Mouse (Mus musculus): ENCODE results near the gene Grap2.

Gene Grap2

DNA sequence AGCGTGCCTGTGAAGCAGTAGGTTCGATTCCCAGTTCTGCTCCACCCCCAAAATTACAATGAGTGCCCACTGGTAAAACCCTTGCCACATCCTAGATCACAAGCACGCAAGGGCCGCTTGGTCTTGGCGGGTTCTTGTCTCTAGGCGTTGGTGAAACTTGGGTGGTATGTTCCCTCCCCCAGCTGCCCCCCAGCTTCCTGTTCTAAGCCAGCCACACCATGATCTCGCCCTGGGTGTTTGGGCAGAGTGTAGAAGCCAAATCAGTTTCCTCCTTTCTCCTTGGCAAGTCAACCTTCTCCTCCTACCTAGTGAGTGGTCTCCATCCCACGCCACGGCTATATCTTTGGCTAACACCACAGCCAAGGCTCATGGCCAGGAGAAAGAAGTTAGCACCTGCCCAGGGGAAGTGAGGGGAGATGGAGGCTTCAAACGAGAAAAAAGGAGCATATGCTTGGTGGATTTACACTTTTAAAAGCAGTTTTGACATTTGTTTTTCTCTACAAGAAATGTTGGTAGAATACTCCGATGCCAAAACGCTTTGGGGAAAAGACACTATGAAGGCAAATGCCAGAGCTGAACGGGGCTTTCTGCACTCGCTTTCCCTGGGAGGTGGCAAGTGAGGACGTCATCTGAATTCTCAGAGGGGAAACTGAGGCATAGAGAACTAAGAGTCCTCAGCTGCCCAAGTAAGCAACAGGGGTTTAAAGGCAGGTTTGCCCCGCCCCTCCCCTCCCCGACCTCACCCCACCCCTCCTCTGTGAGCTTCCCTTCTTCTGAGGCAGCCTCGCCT, 42.3 kb downstream of the Grap2 start:
- H3K4me3 ChIP-seq (replicated peaks; ENCODE audit: low read length): peak overlapping the region; percentile 35; the same call in 1 of the 2 replicates
- no peaks in the 10 kb centered on the region for H3K36me3 ChIP-seq (ENCODE audit: insufficient read depth, low read length)
- H3K9me3 ChIP-seq (ENCODE audit: low read length): no peaks in the 10 kb centered on the region
- H3K4me1 ChIP-seq (replicated peaks; ENCODE audit: low read depth, low read length): peaks cover 53% of the 10 kb centered on the region
- H3K27me3 ChIP-seq (ENCODE audit: insufficient read depth, low read length): peaks cover 29% of the 10 kb centered on the region
- no peak for TF ChIP-seq NANOG (IDR thresholded peaks at IDR 0.05; ENCODE audit: borderline replicate concordance, low read length)
- TF ChIP-seq POU5F1 (IDR thresholded peaks at IDR 0.05; ENCODE audit: borderline replicate concordance, low read length): no peak
- no peak for TF ChIP-seq CTCF (conservative IDR thresholded peaks at IDR 0.05; ENCODE audit: low read length)

- H3K27me3 ChIP-seq (ENCODE audit: insufficient read depth, low read length): peaks cover 30% of the 10 kb centered on the region
- H3K4me1 ChIP-seq (replicated peaks; ENCODE audit: low read depth, low read length): peaks cover 58% of the 10 kb centered on the region
- H3K4me3 ChIP-seq (replicated peaks; ENCODE audit: low read length): no peak overlapping the region
- H3K36me3 ChIP-seq (ENCODE audit: insufficient read depth, low read length): no peaks in the 10 kb centered on the region
- TF ChIP-seq CTCF (conservative IDR thresholded peaks at IDR 0.05; ENCODE audit: low read length): no peak
- no peak for TF ChIP-seq POU5F1 (IDR thresholded peaks at IDR 0.05; ENCODE audit: borderline replicate concordance, low read length)
- no peak for TF ChIP-seq NANOG (IDR thresholded peaks at IDR 0.05; ENCODE audit: borderline replicate concordance, low read length)
- no peaks in the 10 kb centered on the region for H3K9me3 ChIP-seq (ENCODE audit: low read length)
Observed at GRCm38 (mm10) chr15:80615290-80615570, 42.8 kb downstream of the Grap2 start.

DNA sequence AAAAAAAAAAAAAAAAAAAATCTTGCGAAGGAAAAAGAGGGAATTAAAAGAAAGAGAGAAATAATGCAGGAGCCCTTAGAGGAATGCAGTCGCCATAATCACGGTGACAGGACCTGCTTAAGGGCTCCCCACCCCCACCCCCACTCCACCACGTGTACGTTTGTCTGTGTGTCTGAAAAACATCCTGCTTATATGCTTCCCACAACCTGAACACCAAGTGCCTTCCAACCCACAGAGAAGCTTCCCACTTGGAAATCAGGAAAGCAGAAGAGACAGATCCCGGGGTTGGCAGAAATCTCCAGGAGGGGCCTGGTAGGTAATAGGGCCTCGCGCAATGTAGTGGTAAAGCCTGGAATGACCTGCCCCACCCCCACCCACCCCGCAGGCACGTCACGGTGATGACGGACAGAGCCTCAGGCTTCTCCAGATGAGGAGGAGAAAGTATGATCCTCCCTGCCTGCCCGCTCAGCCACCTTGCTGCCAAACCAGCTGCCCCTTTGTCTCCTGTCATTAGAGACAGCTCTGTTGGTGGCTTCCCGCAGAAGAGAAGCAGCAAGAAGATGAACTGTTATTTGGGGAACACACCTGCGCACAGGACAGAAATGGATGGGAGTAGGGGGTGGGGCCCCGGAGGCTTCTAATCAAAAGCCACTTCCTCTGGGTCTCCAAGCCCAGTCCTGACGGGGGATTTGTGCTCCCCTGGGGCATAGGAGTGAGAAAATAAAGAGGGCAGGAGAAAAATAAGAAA, 43.4 kb downstream of the Grap2 start:
- H3K36me3 ChIP-seq (ENCODE audit: insufficient read depth, low read length): no peaks in the 10 kb centered on the region
- H3K9me3 ChIP-seq (ENCODE audit: low read length): no peaks in the 10 kb centered on the region
- H3K27me3 ChIP-seq (ENCODE audit: insufficient read depth, low read length): peaks cover 34% of the 10 kb centered on the region
- peaks cover 62% of the 10 kb centered on the region for H3K4me1 ChIP-seq (replicated peaks; ENCODE audit: low read depth, low read length)
- no peak for TF ChIP-seq NANOG (IDR thresholded peaks at IDR 0.05; ENCODE audit: borderline replicate concordance, low read length)
- no peak for TF ChIP-seq POU5F1 (IDR thresholded peaks at IDR 0.05; ENCODE audit: borderline replicate concordance, low read length)
- TF ChIP-seq CTCF (conservative IDR thresholded peaks at IDR 0.05; ENCODE audit: low read length): no peak
- H3K4me3 ChIP-seq (replicated peaks; ENCODE audit: low read length): peak overlapping the region; percentile 45

DNA sequence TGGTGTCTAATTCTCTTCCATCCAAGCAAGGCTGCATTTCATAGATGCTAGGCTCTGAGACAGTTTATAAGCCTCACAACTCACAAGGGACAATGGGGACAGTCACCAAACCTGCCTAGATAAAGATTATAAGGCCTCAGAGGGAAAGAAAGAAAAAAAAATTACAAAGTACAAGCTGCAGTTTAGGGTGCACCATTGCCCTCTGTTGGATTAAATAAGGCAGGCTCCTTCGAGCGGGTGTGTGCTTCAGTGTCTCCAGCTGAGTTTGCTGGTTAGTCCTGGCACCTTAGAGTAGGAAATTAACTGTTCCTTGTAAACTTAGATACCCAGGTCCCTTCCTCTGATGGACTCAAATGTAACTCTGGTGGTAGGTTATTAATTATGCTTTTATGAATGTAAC, 45.4 kb downstream of the Grap2 start:
- Histone ChIP-seq H3K27me3 (ENCODE audit: insufficient read depth, low read length) (peaks cover 44% of the 10 kb centered on the region), H3K9me3 (ENCODE audit: low read length) (no peaks in the 10 kb centered on the region), H3K36me3 (ENCODE audit: insufficient read depth, low read length) (no peaks in the 10 kb centered on the region), H3K4me3 (replicated peaks; ENCODE audit: low read length) (no peak overlapping the region), H3K4me1 (replicated peaks; ENCODE audit: low read depth, low read length) (peaks cover 81% of the 10 kb centered on the region)
- TF ChIP-seq CTCF (conservative IDR thresholded peaks at IDR 0.05; ENCODE audit: low read length) (no peak), NANOG (IDR thresholded peaks at IDR 0.05; ENCODE audit: borderline replicate concordance, low read length) (no peak), POU5F1 (IDR thresholded peaks at IDR 0.05; ENCODE audit: borderline replicate concordance, low read length) (no peak)

DNA sequence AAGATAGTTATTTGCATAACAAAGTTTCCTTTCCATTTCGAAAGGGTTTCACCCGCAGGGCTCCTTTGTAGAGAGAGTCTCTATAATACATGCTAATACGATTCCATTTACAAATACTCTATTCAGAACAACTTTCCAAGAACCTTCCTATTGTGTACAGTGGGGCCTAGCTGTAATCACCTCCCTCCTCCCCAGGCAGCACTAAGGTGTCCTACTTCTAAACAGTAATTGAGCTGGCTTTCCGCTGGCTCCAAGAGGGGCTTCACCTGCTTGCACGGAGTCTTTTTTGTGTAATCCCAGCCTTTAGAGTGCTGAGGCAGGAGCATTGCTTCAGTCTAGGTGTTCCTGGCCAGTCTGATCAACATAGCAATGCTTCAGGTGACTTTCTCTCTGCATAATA, 46.8 kb downstream of the Grap2 start:
- TF ChIP-seq CTCF (conservative IDR thresholded peaks at IDR 0.05; ENCODE audit: low read length): no peak
- TF ChIP-seq NANOG (IDR thresholded peaks at IDR 0.05; ENCODE audit: borderline replicate concordance, low read length): peak; percentile 37; the same call in 1 of the 2 replicates
- Histone ChIP-seq H3K4me3 (replicated peaks; ENCODE audit: low read length) (no peak overlapping the region), H3K27me3 (ENCODE audit: insufficient read depth, low read length) (peaks cover 44% of the 10 kb centered on the region), H3K9me3 (ENCODE audit: low read length) (no peaks in the 10 kb centered on the region), H3K36me3 (ENCODE audit: insufficient read depth, low read length) (no peaks in the 10 kb centered on the region), H3K4me1 (replicated peaks; ENCODE audit: low read depth, low read length) (peaks cover 79% of the 10 kb centered on the region)

DNA sequence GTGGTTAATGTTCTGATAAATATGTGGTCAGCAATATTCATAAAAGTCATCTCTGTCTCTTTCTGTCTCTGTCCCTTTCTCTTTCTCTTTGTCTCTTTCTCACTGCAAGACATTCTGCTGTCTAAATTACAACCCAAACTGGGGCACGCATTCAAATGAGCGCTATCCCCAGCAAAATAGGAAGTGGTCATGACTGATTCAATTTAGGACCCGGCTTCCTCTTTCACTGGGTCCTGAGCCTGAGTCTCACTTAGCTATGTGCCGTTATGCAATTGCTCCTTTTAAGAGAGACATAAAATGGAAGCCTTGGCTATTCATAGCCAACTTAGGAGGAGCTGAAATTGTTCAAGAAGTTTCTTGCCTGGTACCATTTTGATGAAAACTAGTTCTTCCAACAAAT, 47.4 kb downstream of the Grap2 start:
- H3K4me1 ChIP-seq (replicated peaks; ENCODE audit: low read depth, low read length): peaks cover 73% of the 10 kb centered on the region
- H3K27me3 ChIP-seq (ENCODE audit: insufficient read depth, low read length): peaks cover 39% of the 10 kb centered on the region
- no peak overlapping the region for H3K4me3 ChIP-seq (replicated peaks; ENCODE audit: low read length)
- H3K36me3 ChIP-seq (ENCODE audit: insufficient read depth, low read length): no peaks in the 10 kb centered on the region
- H3K9me3 ChIP-seq (ENCODE audit: low read length): no peaks in the 10 kb centered on the region
- TF ChIP-seq CTCF (conservative IDR thresholded peaks at IDR 0.05; ENCODE audit: low read length) (no peak), POU5F1 (IDR thresholded peaks at IDR 0.05; ENCODE audit: borderline replicate concordance, low read length) (no peak), NANOG (IDR thresholded peaks at IDR 0.05; ENCODE audit: borderline replicate concordance, low read length) (no peak)

DNA sequence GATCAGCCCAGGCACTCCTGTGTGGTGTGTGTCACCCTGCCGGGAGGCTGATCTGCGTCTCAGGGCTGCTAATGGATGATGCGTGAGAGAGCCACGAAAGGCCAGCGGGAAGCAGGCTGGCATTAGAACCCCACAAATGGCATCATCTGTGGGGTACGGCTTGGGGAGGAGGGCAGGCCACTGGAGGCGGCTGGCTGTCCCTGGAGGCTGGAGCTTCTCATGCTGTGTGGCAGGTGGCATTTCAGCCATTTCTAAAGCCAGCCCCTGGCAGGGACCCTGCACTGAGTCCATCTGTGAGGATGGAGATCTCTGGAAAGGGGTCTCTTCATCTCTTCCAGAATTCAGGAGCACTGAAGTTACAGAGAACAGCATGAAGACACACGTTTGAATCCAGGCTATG, 48.0 kb downstream of the Grap2 start:
- H3K4me1 ChIP-seq (replicated peaks; ENCODE audit: low read depth, low read length): peaks cover 71% of the 10 kb centered on the region
- H3K36me3 ChIP-seq (ENCODE audit: insufficient read depth, low read length): no peaks in the 10 kb centered on the region
- TF ChIP-seq CTCF (conservative IDR thresholded peaks at IDR 0.05; ENCODE audit: low read length) (no peak), POU5F1 (IDR thresholded peaks at IDR 0.05; ENCODE audit: borderline replicate concordance, low read length) (no peak), NANOG (IDR thresholded peaks at IDR 0.05; ENCODE audit: borderline replicate concordance, low read length) (no peak)
- peaks cover 44% of the 10 kb centered on the region for H3K27me3 ChIP-seq (ENCODE audit: insufficient read depth, low read length)
- no peak overlapping the region; the same call in 1 of the 2 replicates for H3K4me3 ChIP-seq (replicated peaks; ENCODE audit: low read length)
- no peaks in the 10 kb centered on the region for H3K9me3 ChIP-seq (ENCODE audit: low read length)

DNA sequence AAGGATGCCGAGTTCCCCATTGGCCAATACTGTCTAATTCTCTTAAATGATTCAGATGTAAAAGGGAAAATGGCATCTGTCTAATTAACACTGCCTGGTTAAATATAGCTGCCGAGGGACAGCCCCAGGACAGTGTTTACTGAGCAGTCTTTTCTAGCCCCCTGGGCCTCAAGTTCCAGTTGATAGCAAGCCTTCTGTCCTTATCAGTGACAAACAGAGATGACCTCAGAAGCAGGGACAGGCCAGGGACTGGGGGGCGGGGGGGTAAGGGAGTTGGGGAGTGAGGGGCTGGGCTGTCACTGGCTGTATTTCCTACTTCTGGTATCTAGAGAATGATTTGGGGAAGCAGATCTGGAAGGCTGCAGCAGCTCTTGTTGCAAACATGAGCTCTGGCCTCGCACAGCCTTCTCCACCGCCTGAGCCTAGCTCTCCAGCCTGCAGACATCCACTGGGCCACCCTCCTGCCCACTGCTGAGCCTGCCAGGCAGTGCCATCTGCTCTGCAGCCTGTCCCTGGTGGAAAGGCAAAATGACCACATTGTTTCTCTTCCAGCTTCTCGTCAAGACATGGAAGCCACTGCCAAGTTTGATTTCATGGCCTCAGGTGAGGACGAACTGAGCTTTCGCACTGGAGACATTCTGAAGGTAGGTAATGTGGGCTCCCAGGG, 50.9 kb downstream of the Grap2 start:
- Histone ChIP-seq H3K36me3 (ENCODE audit: insufficient read depth, low read length) (no peaks in the 10 kb centered on the region), H3K27me3 (ENCODE audit: insufficient read depth, low read length) (peaks cover 28% of the 10 kb centered on the region), H3K9me3 (ENCODE audit: low read length) (peaks cover 9% of the 10 kb centered on the region), H3K4me3 (replicated peaks; ENCODE audit: low read length) (no peak overlapping the region), H3K4me1 (replicated peaks; ENCODE audit: low read depth, low read length) (peaks cover 49% of the 10 kb centered on the region)
- TF ChIP-seq CTCF (conservative IDR thresholded peaks at IDR 0.05; ENCODE audit: low read length) (no peak), POU5F1 (IDR thresholded peaks at IDR 0.05; ENCODE audit: borderline replicate concordance, low read length) (no peak), NANOG (IDR thresholded peaks at IDR 0.05; ENCODE audit: borderline replicate concordance, low read length) (no peak)
